Mouse (Mus musculus) hindbrain, embryonic 11.5 days (tissue): ENCODE measurements at regions not wholly inside any gene's neighbourhood (a gene's known extent, or its start where the extent isn't known, plus 50 kb on each side); places are given as distances from the start of the nearest gene placed in this dataset.

Source experiments
- ATAC-seq: fragments of 200-750 bp; cut with Nextera tagmentation; 2 replicates; pipeline ENCODE4 v1.8.0; 2017; ENCODE audit warnings: mild to moderate bottlenecking, moderate TSS enrichment, moderate library complexity; ENCODE audit not compliant: low FRiP score
- DNase-seq: peaks from one replicate; pipeline ENCODE4 v3.0.0-alpha.2; 2015; ENCODE audit warnings: low spot score
- H3K27ac ChIP-seq: fragments of 300-500 bp; sonication (generic); 2 replicates; pipeline ENCODE4 v1.5.1; 2014; ENCODE audit warnings: mild to moderate bottlenecking, low read depth, low read length
- H3K27me3 ChIP-seq: fragments of 300-500 bp; sonication (generic); 2 replicates; pipeline ENCODE4 v1.6.1; 2014; ENCODE audit warnings: mild to moderate bottlenecking, low read length, moderate library complexity, mixed read lengths; ENCODE audit not compliant: control insufficient read depth, insufficient read depth
- H3K36me3 ChIP-seq: fragments of 300-500 bp; sonication (generic); 2 replicates; pipeline ENCODE4 v1.6.1; 2014; ENCODE audit warnings: mild to moderate bottlenecking, low read length, moderate library complexity, mixed read lengths; ENCODE audit not compliant: control insufficient read depth, insufficient read depth
- H3K4me1 ChIP-seq: fragments of 300-500 bp; sonication (generic); replicated peaks from 2 replicates; pipeline ENCODE4 v1.6.1; 2014; ENCODE audit warnings: low read length, mixed read lengths; ENCODE audit not compliant: control insufficient read depth, insufficient read depth
- H3K4me2 ChIP-seq: fragments of 300-500 bp; sonication (generic); replicated peaks from 2 replicates; pipeline ENCODE4 v1.6.1; 2014; ENCODE audit warnings: mild to moderate bottlenecking, low read depth, low read length
- H3K4me3 ChIP-seq: fragments of 300-500 bp; sonication (generic); 2 replicates; pipeline ENCODE4 v1.5.1; 2014; ENCODE audit warnings: low read depth, low read length
- H3K9ac ChIP-seq: fragments of 300-500 bp; sonication (generic); 2 replicates; pipeline ENCODE4 v1.6.1; 2014; ENCODE audit warnings: low read depth, low read length
- H3K9me3 ChIP-seq: fragments of 300-500 bp; sonication (generic); 2 replicates; pipeline ENCODE4 v1.6.1; 2016; ENCODE audit warnings: low read length; ENCODE audit not compliant: control insufficient read depth
- WGBS: fragments of 180-500 bp; shearing (Covaris S2); extraction: QIAGEN DNeasy Blood & Tissue Kit; methylation state at CpG from one replicate; pipeline ENCODE4 v1.1.7; 2014; 5-methylcytosine and 5-hydroxymethylcytosine counted together

DNA sequence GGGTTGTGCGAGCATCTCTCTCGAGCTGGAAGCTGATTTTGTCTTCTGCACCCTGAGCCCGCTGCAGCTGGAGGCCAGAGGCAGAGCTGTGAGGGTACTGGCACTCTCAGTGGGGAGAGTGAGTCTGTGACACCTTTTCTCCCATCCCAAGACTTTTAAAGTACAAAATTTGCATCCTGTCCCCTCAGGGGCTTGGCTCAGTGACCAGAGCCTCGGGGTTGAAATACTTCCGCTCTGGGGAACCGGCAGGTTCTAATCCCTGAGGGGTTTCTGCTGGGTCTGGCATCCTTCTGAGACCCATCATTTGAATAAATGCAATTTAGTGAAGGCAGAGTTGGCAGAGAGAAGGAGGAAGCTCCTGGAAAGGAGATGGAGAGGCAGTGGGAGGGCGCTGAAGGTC, 340.5 kb upstream of the Smim15 start:
- H3K27ac ChIP-seq: no peak overlapping the region
- no peak for DNase-seq
- no peak overlapping the region for H3K4me3 ChIP-seq
- no peaks in the 10 kb centered on the region for H3K27me3 ChIP-seq
- no peaks in the 10 kb centered on the region for H3K9me3 ChIP-seq
- H3K4me2 ChIP-seq: no peak overlapping the region
- H3K9ac ChIP-seq: no peak overlapping the region
- peaks cover 4% of the 10 kb centered on the region; the same call in 1 of the 2 replicates for H3K4me1 ChIP-seq
- WGBS: 58% methylated on average over 7 of the region's 7 CpGs
- ATAC-seq: no peak
- no peaks in the 10 kb centered on the region for H3K36me3 ChIP-seq

DNA sequence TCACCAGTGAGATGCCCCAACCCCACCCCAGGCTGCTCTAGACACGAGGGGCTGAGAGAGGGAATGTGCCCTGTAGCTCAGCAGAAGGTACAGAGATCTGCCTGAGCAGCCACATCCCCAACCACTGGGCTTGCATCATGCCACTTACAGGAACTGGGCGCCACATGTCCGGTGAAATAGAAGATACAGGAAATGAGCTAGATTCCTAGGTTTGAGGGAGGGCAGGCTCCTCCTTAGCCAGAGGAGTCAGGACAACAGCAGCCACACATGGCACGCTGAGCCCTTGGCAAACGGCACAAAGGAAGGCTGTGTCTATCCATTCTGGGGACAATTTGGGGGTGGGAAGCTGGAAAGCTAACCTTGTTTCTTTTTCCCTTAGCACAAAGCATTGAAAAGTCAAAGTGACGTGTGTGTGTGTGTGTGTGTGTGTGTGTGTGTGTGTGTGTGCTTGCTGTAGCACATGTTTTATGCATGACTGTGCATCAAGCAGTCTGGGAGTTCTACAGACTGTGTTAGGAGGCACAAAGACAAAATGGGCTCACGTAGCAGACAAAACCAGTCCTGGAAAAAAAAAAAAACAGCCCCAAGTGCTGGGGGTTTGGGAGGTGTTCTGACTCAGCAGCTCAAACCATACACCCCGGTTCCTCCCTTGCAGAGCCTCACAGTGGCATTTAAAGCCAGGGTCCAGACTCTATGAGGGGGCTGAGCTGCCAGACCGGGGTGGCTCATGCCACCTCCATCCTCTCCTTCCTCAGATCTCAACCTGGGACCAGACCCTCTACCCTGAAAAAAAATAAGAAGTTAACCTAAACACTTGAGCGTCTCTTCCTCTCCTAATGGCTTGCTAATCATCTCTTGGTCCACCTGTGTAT, 343.7 kb upstream of the Smim15 start:
- Histone ChIP-seq H3K9ac (peak overlapping the region; percentile 12; the same call in 1 of the 2 replicates), H3K4me3 (no peak overlapping the region), H3K36me3 (no peaks in the 10 kb centered on the region), H3K4me2 (no peak overlapping the region), H3K9me3 (no peaks in the 10 kb centered on the region), H3K4me1 (peaks cover 4% of the 10 kb centered on the region; the same call in 1 of the 2 replicates), H3K27me3 (no peaks in the 10 kb centered on the region), H3K27ac (no peak overlapping the region)
- ATAC-seq (peak; percentile 86), DNase-seq (peak; percentile 70)
- WGBS: 38% methylated on average over 10 of the region's 10 CpGs

DNA sequence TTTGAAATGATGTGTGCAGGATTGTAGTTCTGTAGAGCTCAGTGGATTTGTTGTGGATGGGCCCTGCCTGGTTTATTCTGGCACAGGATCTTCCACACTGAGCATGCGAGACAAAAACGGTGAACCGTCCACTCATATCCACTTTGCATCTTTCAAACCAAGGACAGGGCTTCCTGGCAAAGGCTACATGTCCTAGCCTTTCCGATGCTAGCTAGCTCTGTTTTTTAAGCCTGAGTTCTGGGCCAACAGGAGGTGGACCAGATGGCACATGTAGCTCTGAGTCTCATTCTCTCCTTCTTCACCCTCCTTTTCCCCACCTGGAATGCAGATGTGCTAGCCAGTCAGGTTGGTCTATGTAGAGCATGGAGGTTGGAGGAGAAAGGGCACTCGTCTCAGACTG, 345.0 kb upstream of the Smim15 start:
- Histone ChIP-seq H3K4me3 (no peak overlapping the region), H3K4me1 (peaks cover 4% of the 10 kb centered on the region; the same call in 1 of the 2 replicates), H3K9ac (no peak overlapping the region), H3K9me3 (no peaks in the 10 kb centered on the region), H3K36me3 (no peaks in the 10 kb centered on the region), H3K27ac (no peak overlapping the region), H3K4me2 (no peak overlapping the region), H3K27me3 (no peaks in the 10 kb centered on the region)
- 85% methylated on average over 5 of the region's 5 CpGs for WGBS
- DNase-seq (no peak), ATAC-seq (no peak)

GRCm38 (mm10) chr13:107698345-107698744, 345.9 kb upstream of the Smim15 start:
- no peak for DNase-seq
- H3K36me3 ChIP-seq: no peaks in the 10 kb centered on the region
- H3K9me3 ChIP-seq: no peaks in the 10 kb centered on the region
- H3K27ac ChIP-seq: no peak overlapping the region
- no peak overlapping the region for H3K4me2 ChIP-seq
- H3K4me1 ChIP-seq: peaks cover 4% of the 10 kb centered on the region; the same call in 1 of the 2 replicates
- no peaks in the 10 kb centered on the region for H3K27me3 ChIP-seq
- H3K4me3 ChIP-seq: no peak overlapping the region
- 91% methylated on average over 7 of the region's 7 CpGs for WGBS
- H3K9ac ChIP-seq: no peak overlapping the region
- ATAC-seq: no peak

GRCm38 (mm10) chr13:107692123-107692830, 352.0 kb upstream of the Smim15 start:
- Histone ChIP-seq H3K4me3 (no peak overlapping the region), H3K27ac (no peak overlapping the region), H3K9me3 (no peaks in the 10 kb centered on the region), H3K4me2 (no peak overlapping the region), H3K27me3 (no peaks in the 10 kb centered on the region), H3K9ac (no peak overlapping the region), H3K4me1 (no peaks in the 10 kb centered on the region), H3K36me3 (no peaks in the 10 kb centered on the region)
- DNase-seq (no peak), ATAC-seq (no peak)
- WGBS: 85% methylated on average over 5 of the region's 5 CpGs

DNA sequence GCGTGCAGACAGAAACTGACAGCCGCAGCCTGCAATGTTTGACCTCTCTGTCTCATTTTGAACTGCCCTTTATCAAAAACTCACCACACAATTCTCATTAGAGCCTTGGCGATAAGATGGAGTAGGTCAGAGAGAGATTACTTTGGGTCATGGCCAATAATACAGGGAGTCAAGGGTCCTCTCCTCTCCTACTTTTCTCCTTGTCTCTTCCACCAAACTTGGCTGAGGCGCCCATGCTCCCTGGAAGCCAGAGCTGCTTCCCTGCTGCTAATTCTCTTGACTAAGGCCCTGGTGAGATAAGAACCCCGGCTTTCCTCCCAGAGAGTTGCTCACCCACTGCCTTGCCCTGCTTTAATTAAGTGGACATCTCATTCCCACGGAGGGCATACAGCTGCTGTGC, 355.3 kb upstream of the Smim15 start:
- Histone ChIP-seq H3K4me1 (no peaks in the 10 kb centered on the region; the same call in 1 of the 2 replicates), H3K4me3 (no peak overlapping the region), H3K27me3 (no peaks in the 10 kb centered on the region), H3K9me3 (no peaks in the 10 kb centered on the region), H3K9ac (no peak overlapping the region), H3K27ac (no peak overlapping the region), H3K36me3 (no peaks in the 10 kb centered on the region), H3K4me2 (no peak overlapping the region)
- DNase-seq: no peak
- 54% methylated on average over 6 of the region's 6 CpGs for WGBS
- no peak for ATAC-seq

GRCm38 (mm10) chr13:107685231-107685630, 359.0 kb upstream of the Smim15 start:
- DNase-seq: no peak
- H3K27ac ChIP-seq: no peak overlapping the region
- no peaks in the 10 kb centered on the region for H3K36me3 ChIP-seq
- no peaks in the 10 kb centered on the region; the same call in 1 of the 2 replicates for H3K4me1 ChIP-seq
- no peaks in the 10 kb centered on the region for H3K9me3 ChIP-seq
- no peak overlapping the region for H3K9ac ChIP-seq
- WGBS: 79% methylated on average over 3 of the region's 3 CpGs
- H3K4me2 ChIP-seq: no peak overlapping the region
- ATAC-seq: no peak
- no peaks in the 10 kb centered on the region for H3K27me3 ChIP-seq
- no peak overlapping the region for H3K4me3 ChIP-seq

DNA sequence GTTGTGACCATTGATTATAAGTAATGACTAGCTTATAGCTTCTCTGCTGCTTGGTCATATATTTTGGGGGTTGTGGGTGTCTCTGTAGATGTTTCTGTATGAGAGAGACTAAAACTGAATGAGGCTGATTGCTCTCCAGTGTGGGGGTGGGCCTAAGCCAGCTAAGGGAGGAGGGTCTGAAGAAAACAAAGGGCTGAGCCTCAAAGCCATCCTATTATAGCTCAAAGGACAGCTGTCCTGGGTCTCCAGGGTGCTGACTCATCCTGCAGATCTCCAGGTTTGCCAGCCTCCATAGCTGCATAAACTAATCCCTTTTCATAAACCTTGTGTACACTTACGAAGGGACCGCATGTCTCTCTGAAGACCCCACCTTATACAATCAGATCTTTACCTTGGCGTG, 360.3 kb upstream of the Smim15 start:
- no peaks in the 10 kb centered on the region; the same call in 1 of the 2 replicates for H3K4me1 ChIP-seq
- no peaks in the 10 kb centered on the region for H3K36me3 ChIP-seq
- ATAC-seq: peak; percentile 67
- no peak overlapping the region for H3K9ac ChIP-seq
- no peak overlapping the region; the same call in 1 of the 2 replicates for H3K27ac ChIP-seq
- WGBS: 69% methylated on average over 3 of the region's 3 CpGs
- H3K9me3 ChIP-seq: no peaks in the 10 kb centered on the region
- no peak overlapping the region for H3K4me3 ChIP-seq
- H3K27me3 ChIP-seq: no peaks in the 10 kb centered on the region
- H3K4me2 ChIP-seq: no peak overlapping the region
- no peak for DNase-seq
